Mouse (Mus musculus) olfactory bulb, adult 2 months (tissue): ENCODE measurements at regions not wholly inside any gene's neighbourhood (a gene's known extent, or its start where the extent isn't known, plus 50 kb on each side); places are given as distances from the start of the nearest gene placed in this dataset.

Source experiments
- CTCF ChIP-seq: fragments of 200-500 bp; IDR thresholded peaks from 2 replicates; pipeline ENCODE4 v1.5.1; 2012; ENCODE audit warnings: low read depth, mild to moderate bottlenecking, low read length, moderate library complexity; ENCODE audit not compliant: insufficient read depth
- POLR2A ChIP-seq: fragments of 200-500 bp; IDR thresholded peaks from 2 replicates; pipeline ENCODE4 v1.6.1; 2012; ENCODE audit warnings: mild to moderate bottlenecking, low read depth, low read length, moderate library complexity; ENCODE audit not compliant: insufficient read depth

GRCm38 (mm10) chr16:58029674-58030073 lies 275.1 kb upstream of the Col8a1 start:
- TF ChIP-seq CTCF (no peak), POLR2A (no peak)
